Mouse (Mus musculus) liver, embryonic 12.5 days (tissue): ENCODE results near the gene St3gal3. TPM values are rescaled to one million over a fixed set of nuclear protein-coding genes. Genes with fewer than 3 reads are reported as not detected.

Experiments
- ATAC-seq: fragments of 200-750 bp; cut with Nextera tagmentation; 2 replicates; pipeline ENCODE4 v1.8.0; 2017; ENCODE audit warnings: moderate number of reproducible peaks, mild to moderate bottlenecking, moderate library complexity
- H3K27ac ChIP-seq: fragments of 300-500 bp; sonication (generic); 2 replicates; pipeline ENCODE4 v1.5.1; 2016; ENCODE audit warnings: mild to moderate bottlenecking
- H3K27me3 ChIP-seq: fragments of 300-500 bp; sonication (generic); replicated peaks from 2 replicates; pipeline ENCODE4 v1.6.1; 2016; ENCODE audit warnings: mild to moderate bottlenecking, moderate library complexity
- H3K36me3 ChIP-seq: fragments of 300-500 bp; sonication (generic); 2 replicates; pipeline ENCODE4 v1.6.1; 2016; ENCODE audit warnings: mild to moderate bottlenecking, moderate library complexity
- H3K4me1 ChIP-seq: fragments of 300-500 bp; sonication (generic); 2 replicates; pipeline ENCODE4 v1.6.1; 2016
- H3K4me2 ChIP-seq: fragments of 300-500 bp; sonication (generic); 2 replicates; pipeline ENCODE4 v1.6.1; 2016; ENCODE audit warnings: mild to moderate bottlenecking, moderate library complexity
- H3K4me3 ChIP-seq: fragments of 300-500 bp; sonication (generic); 2 replicates; pipeline ENCODE4 v1.5.1; 2016; ENCODE audit warnings: mild to moderate bottlenecking, moderate library complexity
- H3K9ac ChIP-seq: fragments of 300-500 bp; sonication (generic); 2 replicates; pipeline ENCODE4 v1.6.1; 2016; ENCODE audit warnings: mild to moderate bottlenecking, moderate library complexity
- H3K9me3 ChIP-seq: fragments of 300-500 bp; sonication (generic); replicated peaks from 2 replicates; pipeline ENCODE4 v1.6.1; 2016; ENCODE audit warnings: mild to moderate bottlenecking, moderate library complexity
- WGBS: fragments of 180-500 bp; shearing (Covaris S2); methylation state at CpG from one replicate; pipeline ENCODE4 v1.1.7; 2016; ENCODE audit not compliant: insufficient replicate concordance; 5-methylcytosine and 5-hydroxymethylcytosine counted together
- polyA plus RNA-seq: library from polyadenylated mRNA; unstranded; fragments of >200 nt; fragmentation: Nextera tagmentation; extraction: Ambion mirVana; gene quantifications from 2 replicates; pipeline ENCODE4 v1.2.1, GENCODE M21; 2016

The St3gal3 gene
- polyA plus RNA-seq, 1 experiment from 2014 or later: 2.9 TPM

DNA sequence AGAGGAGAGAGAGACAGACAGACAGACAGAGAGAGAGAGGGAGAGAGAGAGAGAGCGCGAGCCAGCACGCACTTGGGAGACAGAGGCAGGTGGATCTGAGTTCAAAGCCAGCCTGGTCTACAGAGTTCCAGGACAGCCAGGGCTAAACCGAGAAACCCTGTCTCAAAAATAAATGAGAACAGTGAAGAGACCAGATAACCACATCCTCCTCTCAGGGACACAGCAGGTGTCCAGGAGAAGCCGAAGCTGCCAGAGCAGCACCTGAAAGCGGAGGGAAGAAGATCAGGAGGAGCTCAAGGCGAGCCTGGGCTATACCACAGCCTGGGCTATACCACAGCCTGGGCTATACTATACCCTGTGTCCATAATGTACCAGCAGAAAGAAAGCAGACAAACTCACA lies 16.1 kb upstream of the St3gal3 start:
- ATAC-seq: no peak
- H3K9ac ChIP-seq: no peak overlapping the region
- H3K4me2 ChIP-seq: no peak overlapping the region
- 92% methylated on average over 7 of the region's 7 CpGs for WGBS
- H3K9me3 ChIP-seq: no peaks in the 10 kb centered on the region
- H3K27ac ChIP-seq: no peak overlapping the region
- peaks cover 27% of the 10 kb centered on the region for H3K4me1 ChIP-seq
- no peaks in the 10 kb centered on the region for H3K27me3 ChIP-seq
- peaks cover 99% of the 10 kb centered on the region for H3K36me3 ChIP-seq
- no peak overlapping the region for H3K4me3 ChIP-seq

DNA sequence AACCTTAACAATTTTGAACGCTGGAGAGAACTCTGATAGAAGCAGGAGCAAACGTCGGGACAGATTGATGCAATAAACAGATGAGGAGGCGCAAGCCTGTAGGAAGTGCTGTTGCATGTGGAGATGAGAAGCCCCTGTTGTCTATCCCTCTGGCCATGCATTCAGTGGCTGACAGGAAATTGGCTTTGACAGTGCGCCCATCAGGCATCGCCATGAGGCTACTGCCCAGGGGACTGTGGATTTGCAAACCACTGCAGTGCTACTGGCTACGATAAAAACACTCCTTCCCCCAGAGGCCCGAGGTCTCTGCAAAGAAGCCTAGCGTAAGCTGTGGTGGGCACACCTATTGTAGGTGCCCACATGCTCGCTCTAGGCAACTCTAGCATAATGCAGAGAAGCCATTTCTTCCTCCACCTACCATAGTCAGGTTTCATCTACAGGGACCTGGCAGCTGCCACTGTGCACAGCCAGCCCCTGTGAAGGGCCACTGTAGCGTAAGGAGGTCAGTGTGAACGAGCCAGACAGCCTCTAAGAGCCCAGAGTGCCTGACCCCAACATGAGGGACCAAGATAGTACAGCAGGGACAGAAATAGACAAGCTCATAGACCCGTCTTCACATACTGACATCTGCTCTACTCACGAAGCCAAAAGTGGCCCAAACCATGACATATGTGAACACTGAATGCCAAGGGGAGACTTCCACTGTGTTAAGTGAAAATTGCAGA lies 15.4 kb upstream of the St3gal3 start:
- H3K36me3 ChIP-seq: peaks cover 99% of the 10 kb centered on the region
- no peaks in the 10 kb centered on the region for H3K27me3 ChIP-seq
- no peak overlapping the region for H3K4me2 ChIP-seq
- H3K9me3 ChIP-seq: no peaks in the 10 kb centered on the region
- ATAC-seq: no peak
- H3K27ac ChIP-seq: no peak overlapping the region
- H3K9ac ChIP-seq: no peak overlapping the region
- peaks cover 21% of the 10 kb centered on the region for H3K4me1 ChIP-seq
- no peak overlapping the region for H3K4me3 ChIP-seq
- 83% methylated on average over 14 of the region's 14 CpGs for WGBS

GRCm38 (mm10) chr4:118149055-118149576 lies 14.4 kb upstream of the St3gal3 start:
- Histone ChIP-seq H3K4me2 (no peak overlapping the region), H3K4me1 (peaks cover 15% of the 10 kb centered on the region), H3K27ac (no peak overlapping the region), H3K27me3 (no peaks in the 10 kb centered on the region), H3K4me3 (no peak overlapping the region), H3K9me3 (no peaks in the 10 kb centered on the region), H3K36me3 (peaks cover 99% of the 10 kb centered on the region), H3K9ac (no peak overlapping the region)
- ATAC-seq: no peak
- WGBS: 86% methylated on average over 10 of the region's 10 CpGs

- peak; percentile 49 for ATAC-seq
- Histone ChIP-seq H3K36me3 (peaks cover 99% of the 10 kb centered on the region), H3K27ac (peak overlapping the region; percentile 22; the same call in 1 of the 2 replicates), H3K9ac (no peak overlapping the region; the same call in 1 of the 2 replicates), H3K4me2 (peak overlapping the region; percentile 17; the same call in 1 of the 2 replicates), H3K4me1 (peaks cover 15% of the 10 kb centered on the region), H3K4me3 (no peak overlapping the region), H3K27me3 (no peaks in the 10 kb centered on the region), H3K9me3 (no peaks in the 10 kb centered on the region)
- 39% methylated on average over 10 of the region's 10 CpGs for WGBS
Measured at GRCm38 (mm10) chr4:118148317-118148687, 13.6 kb upstream of the St3gal3 start.

DNA sequence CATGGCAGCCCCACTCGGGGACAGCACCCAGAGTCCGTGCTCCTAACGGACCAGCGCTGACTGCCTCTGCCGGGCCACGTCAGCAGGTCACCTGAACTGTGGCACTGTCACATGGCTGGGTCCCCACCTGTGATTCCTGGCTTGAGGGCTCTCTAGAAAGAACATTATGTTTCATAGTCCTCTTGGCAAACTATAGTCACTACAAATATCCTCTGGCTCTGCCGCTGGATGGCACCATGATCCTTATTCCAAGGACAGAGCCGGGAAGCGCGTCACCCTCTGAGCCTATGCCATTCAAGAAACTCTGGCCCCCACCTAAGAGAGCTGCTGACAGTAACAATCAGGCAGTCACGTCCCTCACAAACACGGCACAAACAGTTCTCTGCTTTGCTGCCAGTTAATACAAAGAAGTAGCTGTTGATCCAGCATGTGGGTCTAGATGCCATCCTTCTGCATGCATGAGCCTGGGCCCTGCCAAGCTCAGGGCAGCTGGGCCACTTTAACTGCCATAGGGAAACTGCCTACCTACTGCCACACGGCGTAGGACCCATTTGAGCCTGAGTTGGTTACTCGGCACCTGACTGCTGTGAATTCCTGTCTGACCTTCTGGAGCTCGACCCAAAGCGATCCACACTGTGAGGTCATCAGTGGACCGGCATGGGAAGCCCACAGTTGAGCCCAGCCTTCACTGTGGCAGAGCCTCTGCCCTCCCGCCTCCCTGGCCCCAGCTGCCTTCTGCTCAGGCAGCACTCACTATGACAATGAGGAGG lies 13.0 kb upstream of the St3gal3 start:
- Histone ChIP-seq H3K27ac (no peak overlapping the region), H3K36me3 (peaks cover 99% of the 10 kb centered on the region), H3K4me1 (peaks cover 15% of the 10 kb centered on the region), H3K9ac (no peak overlapping the region; the same call in 1 of the 2 replicates), H3K4me2 (no peak overlapping the region), H3K9me3 (no peaks in the 10 kb centered on the region), H3K27me3 (no peaks in the 10 kb centered on the region), H3K4me3 (no peak overlapping the region)
- WGBS: 89% methylated on average over 19 of the region's 19 CpGs
- ATAC-seq: 0 out of 2 replicates have a peak, but pooled peaks have one; percentile 5

DNA sequence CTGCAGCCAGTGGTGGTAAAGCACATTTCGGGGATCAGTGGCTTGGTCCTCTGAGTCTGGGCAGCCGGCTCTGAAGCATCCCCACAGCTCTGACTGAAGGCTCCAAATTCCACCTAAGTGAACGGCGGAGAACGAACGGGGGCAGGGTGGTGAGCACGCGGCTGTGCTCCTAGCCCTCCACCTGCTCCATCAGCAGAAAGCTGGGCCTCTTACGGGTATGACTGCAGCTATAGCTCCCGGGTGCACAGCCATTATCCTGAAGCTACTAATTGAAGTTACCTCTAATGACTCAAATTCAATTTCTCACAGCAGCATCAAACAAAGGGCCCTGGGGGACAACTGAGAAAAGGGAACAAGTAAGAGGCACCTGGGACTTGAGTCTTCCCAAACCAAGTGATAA lies 12.4 kb upstream of the St3gal3 start:
- WGBS: 94% methylated on average over 10 of the region's 10 CpGs

DNA sequence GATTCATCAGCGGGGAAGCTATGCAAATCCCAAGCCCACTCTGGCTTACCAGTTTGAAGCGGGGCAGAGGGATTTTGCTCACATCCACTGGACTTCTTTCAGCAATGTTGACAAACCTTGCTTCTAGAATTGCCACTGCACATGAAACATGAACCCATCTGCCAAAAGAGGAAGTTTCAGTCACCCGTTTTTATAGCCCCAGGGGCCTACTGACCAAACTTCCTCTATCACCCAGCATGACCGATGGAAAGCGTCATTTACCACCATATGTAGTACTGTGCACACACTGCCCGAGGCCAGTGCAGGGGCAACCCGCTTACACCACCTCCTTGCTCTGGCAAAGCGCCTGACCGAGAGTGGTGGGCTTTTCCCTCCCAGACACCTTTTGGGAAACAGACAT lies 9.6 kb upstream of the St3gal3 start:
- H3K27me3 ChIP-seq: no peaks in the 10 kb centered on the region
- peaks cover 15% of the 10 kb centered on the region for H3K4me1 ChIP-seq
- H3K27ac ChIP-seq: no peak overlapping the region
- H3K9me3 ChIP-seq: no peaks in the 10 kb centered on the region
- H3K9ac ChIP-seq: no peak overlapping the region
- H3K4me3 ChIP-seq: no peak overlapping the region
- WGBS: 69% methylated on average over 9 of the region's 9 CpGs
- no peak overlapping the region for H3K4me2 ChIP-seq
- H3K36me3 ChIP-seq: peaks cover 98% of the 10 kb centered on the region
- ATAC-seq: no peak

More for the DNA sequence above, 12.4 kb upstream of the St3gal3 start:
- Histone ChIP-seq H3K4me2 (no peak overlapping the region), H3K4me3 (no peak overlapping the region), H3K9me3 (no peaks in the 10 kb centered on the region), H3K27ac (no peak overlapping the region), H3K4me1 (peaks cover 15% of the 10 kb centered on the region), H3K9ac (no peak overlapping the region), H3K27me3 (no peaks in the 10 kb centered on the region), H3K36me3 (peaks cover 99% of the 10 kb centered on the region)
- ATAC-seq: no peak

- no peak overlapping the region for H3K27ac ChIP-seq
Measured at GRCm38 (mm10) chr4:118143679-118144078, 9.0 kb upstream of the St3gal3 start.

DNA sequence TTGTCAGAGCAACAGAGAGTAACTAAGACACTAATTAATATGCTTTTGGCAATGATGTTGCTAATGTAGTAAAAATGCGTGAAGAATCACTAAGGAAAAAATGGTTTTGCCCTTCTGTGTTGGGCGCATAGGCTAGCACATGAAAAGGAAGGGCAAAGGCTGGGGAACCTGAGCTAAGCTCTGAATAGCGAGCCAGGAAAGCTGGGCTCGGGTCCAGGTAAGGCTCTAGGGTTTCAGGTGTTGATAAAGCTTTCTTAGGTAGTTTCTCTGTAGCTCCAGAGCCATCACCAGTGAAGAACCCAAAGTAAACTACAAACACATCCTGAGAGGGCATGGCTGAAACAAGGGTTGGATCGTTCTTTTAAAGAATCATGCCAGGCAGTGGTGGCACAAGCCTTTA lies 6.8 kb upstream of the St3gal3 start:
- H3K4me3 ChIP-seq: no peak overlapping the region
- no peak overlapping the region for H3K4me2 ChIP-seq
- 85% methylated on average over 5 of the region's 5 CpGs for WGBS
- no peak overlapping the region for H3K27ac ChIP-seq
- H3K27me3 ChIP-seq: no peaks in the 10 kb centered on the region
- no peaks in the 10 kb centered on the region for H3K9me3 ChIP-seq
- no peak overlapping the region for H3K9ac ChIP-seq
- H3K4me1 ChIP-seq: no peaks in the 10 kb centered on the region
- ATAC-seq: no peak
- peaks cover 98% of the 10 kb centered on the region for H3K36me3 ChIP-seq

More at GRCm38 (mm10) chr4:118143679-118144078, 9.0 kb upstream of the St3gal3 start:
- no peaks in the 10 kb centered on the region for H3K27me3 ChIP-seq
- no peak overlapping the region for H3K9ac ChIP-seq
- peaks cover 98% of the 10 kb centered on the region for H3K36me3 ChIP-seq
- H3K4me3 ChIP-seq: no peak overlapping the region
- 89% methylated on average over 7 of the region's 7 CpGs for WGBS
- H3K4me2 ChIP-seq: no peak overlapping the region
- peaks cover 9% of the 10 kb centered on the region for H3K4me1 ChIP-seq
- no peaks in the 10 kb centered on the region for H3K9me3 ChIP-seq
- ATAC-seq: no peak

- WGBS: 84% methylated on average over 5 of the region's 5 CpGs
- Histone ChIP-seq H3K9me3 (no peaks in the 10 kb centered on the region), H3K27ac (no peak overlapping the region), H3K36me3 (peaks cover 78% of the 10 kb centered on the region), H3K27me3 (no peaks in the 10 kb centered on the region), H3K4me2 (no peak overlapping the region), H3K4me1 (peaks cover 14% of the 10 kb centered on the region), H3K4me3 (no peak overlapping the region), H3K9ac (no peak overlapping the region)
- ATAC-seq: no peak
Measured at GRCm38 (mm10) chr4:118138891-118139290, 4.2 kb upstream of the St3gal3 start.

DNA sequence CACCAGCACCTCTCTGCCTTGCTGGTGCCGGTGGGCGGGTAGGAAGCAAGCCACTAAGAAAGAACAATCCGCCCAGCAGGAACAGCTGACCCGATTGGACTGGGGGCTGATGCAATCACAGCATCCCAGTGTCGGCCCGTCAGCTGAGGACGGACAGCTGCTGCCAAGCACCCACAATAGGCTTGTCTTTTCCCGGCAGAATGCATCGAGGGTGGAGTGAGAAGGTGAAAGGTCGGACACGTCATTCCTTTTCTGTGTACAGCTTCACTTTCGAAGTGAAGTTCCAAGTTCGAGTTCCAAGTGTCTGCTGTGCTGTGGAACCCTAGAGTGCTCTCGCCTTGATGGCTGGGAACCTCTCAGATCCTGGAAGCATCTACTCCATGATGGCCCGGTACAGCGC lies 3.1 kb upstream of the St3gal3 start:
- Histone ChIP-seq H3K9me3 (no peaks in the 10 kb centered on the region), H3K27ac (no peak overlapping the region), H3K9ac (no peak overlapping the region), H3K36me3 (peaks cover 67% of the 10 kb centered on the region), H3K4me3 (no peak overlapping the region), H3K27me3 (no peaks in the 10 kb centered on the region), H3K4me1 (peaks cover 24% of the 10 kb centered on the region), H3K4me2 (no peak overlapping the region)
- 86% methylated on average over 16 of the region's 16 CpGs for WGBS
- no peak for ATAC-seq

DNA sequence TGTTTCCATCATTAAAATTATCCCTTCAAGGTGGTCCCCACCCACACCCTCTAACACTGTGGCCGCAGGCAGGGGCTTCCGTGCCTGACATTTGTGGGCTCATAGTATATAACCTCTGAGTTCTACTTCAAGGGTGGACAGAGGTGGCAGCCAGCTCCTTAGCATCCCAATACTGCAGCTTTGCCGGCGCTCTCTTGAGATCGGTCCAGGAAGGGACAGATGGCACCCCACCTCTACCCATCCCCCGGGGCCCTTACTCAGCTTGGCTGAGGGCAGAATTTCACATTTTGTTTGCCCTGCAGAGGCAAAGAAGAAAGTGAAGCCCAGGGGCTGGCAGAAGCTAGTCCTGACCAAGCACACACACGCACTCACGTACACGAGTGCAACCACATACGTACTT lies 2.6 kb upstream of the St3gal3 start:
- 89% methylated on average over 10 of the region's 10 CpGs for WGBS
- H3K4me2 ChIP-seq: no peak overlapping the region
- peaks cover 29% of the 10 kb centered on the region for H3K4me1 ChIP-seq
- H3K36me3 ChIP-seq: peaks cover 62% of the 10 kb centered on the region
- H3K9ac ChIP-seq: no peak overlapping the region
- H3K27ac ChIP-seq: no peak overlapping the region
- H3K4me3 ChIP-seq: no peak overlapping the region
- H3K9me3 ChIP-seq: no peaks in the 10 kb centered on the region
- no peaks in the 10 kb centered on the region for H3K27me3 ChIP-seq
- no peak for ATAC-seq
